26 mouse cellular contexts compared by ENCODE assay signal in the genomic region with DNA sequence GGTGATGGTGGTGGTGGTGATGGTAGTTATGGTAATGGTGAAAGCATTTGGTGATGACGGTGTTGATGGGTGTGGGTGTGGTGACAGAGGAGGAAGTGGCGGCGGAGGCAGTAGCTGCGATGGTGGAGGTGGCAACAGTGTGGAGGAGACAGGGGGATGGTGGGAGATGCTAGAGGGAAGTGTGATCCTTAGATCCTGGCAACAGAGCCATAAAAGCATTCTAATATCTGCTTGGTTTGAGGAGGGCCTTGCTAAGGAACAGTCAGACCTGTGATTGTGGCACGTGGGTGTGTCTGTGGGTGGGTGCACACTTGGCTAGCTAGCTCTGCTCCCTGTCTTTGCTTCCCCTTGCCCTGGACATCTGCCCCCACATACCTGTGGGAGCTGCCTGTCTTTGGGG. TPM values are rescaled to one million over a fixed set of nuclear protein-coding genes. Genes with fewer than 3 reads are reported as not detected.
DNase-seq lines count a peak whose midpoint lies in the region; ATAC-seq and TF ChIP-seq lines count a peak whose summit lies in the region.
"Had no signal": no experiment of that assay in that cellular context is flagged by ENCODE, and none has a peak within 500 bp of the region (broad histone marks: within the 10 kb centered on the region; RNA-seq: fewer than 3 reads in every experiment).

No protein-coding gene starts in this region.

- DNase-seq in frontal cortex, postnatal 14 days (ENCODE audit: low spot score in 2 of 2): no peak
- DNase-seq in natural killer cell, adult 2 months (ENCODE audit: low spot score in 2 of 2): peak; percentile 10 to 41
- DNase-seq in thymus, adult 2 months: no peak
- no peak for DNase-seq in heart, postnatal 36 days
- DNase-seq: adrenal gland, postnatal 10 days; cerebellum, adult 9-11 months; embryo, embryonic 11 days; gastrocnemius, postnatal 10 days; heart, adult 2 months; heart, postnatal 4 days; kidney, adult 18-20 months; lung, adult 18-20 months; lung, postnatal 14 days; spleen, adult 18-20 months; thymus, postnatal 4 days had no signal

- H3K4me2 ChIP-seq in midbrain, embryonic 15.5 days: no peak overlapping the region
- no peak overlapping the region for H3K4me2 ChIP-seq in midbrain, embryonic 13.5 days (replicated peaks)
- H3K4me2 ChIP-seq: forebrain, embryonic 15.5 days; liver, embryonic 11.5 days had no signal

- no peaks in the 10 kb centered on the region for H3K36me3 ChIP-seq in midbrain, embryonic 15.5 days (replicated peaks)
- no peaks in the 10 kb centered on the region for H3K36me3 ChIP-seq in midbrain, embryonic 13.5 days
- no peaks in the 10 kb centered on the region for H3K36me3 ChIP-seq in thymus, adult 2 months (ENCODE audit: control insufficient read depth, insufficient read depth, low read length)
- H3K36me3 ChIP-seq: forebrain, embryonic 15.5 days had no signal

- H3K9ac ChIP-seq in midbrain, embryonic 15.5 days: no peak overlapping the region
- no peak overlapping the region for H3K9ac ChIP-seq in midbrain, embryonic 13.5 days (replicated peaks)
- H3K9ac ChIP-seq: forebrain, embryonic 15.5 days had no signal

- intact Hi-C loops in heart, postnatal 36 days (cut with DNase I): no loop called here

- no peaks in the 10 kb centered on the region for H3K27me3 ChIP-seq in midbrain, embryonic 15.5 days (replicated peaks)
- H3K27me3 ChIP-seq in midbrain, embryonic 13.5 days: peaks cover 5% of the 10 kb centered on the region; the same call in 1 of the 2 replicates
- no peaks in the 10 kb centered on the region for H3K27me3 ChIP-seq in thymus, adult 2 months (ENCODE audit: control insufficient read depth, insufficient read depth, low read length)
- H3K27me3 ChIP-seq: forebrain, embryonic 15.5 days had no signal

- TF ChIP-seq CTCF in cortical plate, adult 2 months (IDR thresholded peaks at IDR 0.05; ENCODE audit: extremely low read depth, insufficient read depth, low read length): no peak
- no peak for TF ChIP-seq CTCF in thymus, adult 2 months (IDR thresholded peaks at IDR 0.05; ENCODE audit: borderline replicate concordance, control insufficient read depth, extremely low read depth, insufficient read depth, low read length, poor library complexity)

- 80% methylated on average over 5 of the region's 5 CpGs for WGBS in midbrain, embryonic 15.5 days
- 78% methylated on average over 5 of the region's 5 CpGs for WGBS in midbrain, embryonic 13.5 days
- 41% methylated on average over 5 of the region's 5 CpGs for WGBS in thymus, adult 2 months

- peak; percentile 14 for ATAC-seq in frontal cortex, adult (ENCODE audit: low TSS enrichment)
- ATAC-seq in midbrain, embryonic 15.5 days (replicated peaks): no peak
- no peak for ATAC-seq in midbrain, embryonic 13.5 days
- ATAC-seq: activated CD4-positive, CD25-positive, alpha-beta regulatory T cell, adult 4 months; CD4-positive, CD25-positive, alpha-beta regulatory T cell, adult 4 months had no signal

- no peak for TF ChIP-seq POLR2A in cortical plate, adult 2 months (IDR thresholded peaks at IDR 0.05; ENCODE audit: extremely low read depth, insufficient read depth, low read length)
- no peak for TF ChIP-seq POLR2A in thymus, adult 2 months (IDR thresholded peaks at IDR 0.05; ENCODE audit: control insufficient read depth, extremely low read depth, insufficient read depth, low read length, poor library complexity)

- no peaks in the 10 kb centered on the region for H3K9me3 ChIP-seq in midbrain, embryonic 15.5 days
- H3K9me3 ChIP-seq in midbrain, embryonic 13.5 days: no peaks in the 10 kb centered on the region
- H3K9me3 ChIP-seq: forebrain, embryonic 15.5 days; megakaryocyte, embryonic 14.5 days had no signal

- H3K4me3 ChIP-seq in midbrain, embryonic 15.5 days: no peak overlapping the region
- H3K4me3 ChIP-seq in midbrain, embryonic 13.5 days (replicated peaks): no peak overlapping the region
- H3K4me3 ChIP-seq in cortical plate, adult 2 months (ENCODE audit: insufficient read depth, low read length): no peak overlapping the region
- no peak overlapping the region for H3K4me3 ChIP-seq in thymus, adult 2 months (ENCODE audit: control insufficient read depth, insufficient read depth, low read length)
- H3K4me3 ChIP-seq: forebrain, embryonic 15.5 days; heart, adult 2 months; megakaryocyte, embryonic 14.5 days had no signal

- peaks cover 36% of the 10 kb centered on the region for H3K4me1 ChIP-seq in midbrain, embryonic 15.5 days
- H3K4me1 ChIP-seq in midbrain, embryonic 13.5 days (replicated peaks): peaks cover 26% of the 10 kb centered on the region
- peaks cover 32% of the 10 kb centered on the region for H3K4me1 ChIP-seq in cortical plate, adult 2 months (ENCODE audit: control insufficient read depth, insufficient read depth, low read length)
- no peaks in the 10 kb centered on the region for H3K4me1 ChIP-seq in thymus, adult 2 months (replicated peaks; ENCODE audit: control insufficient read depth, insufficient read depth, low read length)
- H3K4me1 ChIP-seq: megakaryocyte, embryonic 14.5 days had no signal

- peak overlapping the region; percentile 45; the same call in 1 of the 2 replicates for H3K27ac ChIP-seq in midbrain, embryonic 15.5 days
- no peak overlapping the region for H3K27ac ChIP-seq in midbrain, embryonic 13.5 days
- peak overlapping the region; percentile 26 for H3K27ac ChIP-seq in cortical plate, adult 2 months (ENCODE audit: insufficient read depth, low read length)
- H3K27ac ChIP-seq in thymus, adult 2 months (ENCODE audit: control insufficient read depth, insufficient read depth, low read length): no peak overlapping the region
- H3K27ac ChIP-seq: heart, adult 2 months; kidney, postnatal 0 days had no signal

RNA-seq across cellular contexts. Expression of gene Rasgef1a, which starts 7.4 kb away (rescaled TPM):
- polyA plus RNA-seq in midbrain, embryonic 15.5 days (2015; fragmentation: Nextera tagmentation; extraction: Ambion mirVana): 5.8 and 6.6 TPM in 2 replicates
- 1.2 and 1.4 TPM in 2 replicates for polyA plus RNA-seq in midbrain, embryonic 13.5 days (2015; fragmentation: Nextera tagmentation; extraction: Ambion mirVana)
- 160 and 164 TPM in 2 replicates for polyA plus RNA-seq in cortical plate, adult 2 months (2012; rRNA removed)
- polyA plus RNA-seq in thymus, adult 2 months (2012; rRNA removed): 1.0 and 1.1 TPM in 2 replicates
- under 1 TPM; 0.11 to 0.22 TPM for total RNA-seq in heart, postnatal 36 days (2021)
- polyA plus RNA-seq: limb, embryonic 11.5 days had no signal

Comparison
In these comparisons a context has a peak if more than half of its experiments do, and no peak if none do; other contexts are left out.
1. H3K27ac ChIP-seq: peak in midbrain, embryonic 15.5 days (single experiment) and cortical plate, adult 2 months (single experiment); none in midbrain, embryonic 13.5 days (single experiment) and thymus, adult 2 months (single experiment).
2. DNase-seq: peak in natural killer cell, adult 2 months (2 of 2); none in frontal cortex, postnatal 14 days (0 of 2), thymus, adult 2 months (single experiment) and heart, postnatal 36 days (0 of 2).
3. RNA of gene Rasgef1a, which starts 7.4 kb away (polyA plus RNA-seq): 160 to 164 TPM in cortical plate, adult 2 months; 5.8 to 6.6 TPM in midbrain, embryonic 15.5 days, 1.2 to 1.4 TPM in midbrain, embryonic 13.5 days and 1.0 to 1.1 TPM in thymus, adult 2 months; every median in the first group is over 10 times any median in the second.